Mouse (Mus musculus): ENCODE measurements at regions not wholly inside any gene's neighbourhood (a gene's known extent, or its start where the extent isn't known, plus 50 kb on each side); places are given as distances from the start of the nearest gene placed in this dataset.

- no peak for ATAC-seq (ENCODE audit: insufficient number of reproducible peaks, insufficient read depth, low FRiP score, low read depth)
- Histone ChIP-seq H3K4me2 (ENCODE audit: low read length) (no peak overlapping the region), H3K27ac (replicated peaks in 1 of 2; ENCODE audit: control insufficient read depth in 1 of 2, insufficient read depth in 1 of 2, low read depth in 2 of 2, low read length in 2 of 2) (no peak overlapping the region), H3K4me3 (ENCODE audit: control insufficient read depth in 1 of 2, insufficient read depth in 1 of 2, low read depth in 1 of 2, low read length in 2 of 2) (no peak overlapping the region), H3K9me3 (ENCODE audit: control insufficient read depth, low read length) (no peaks in the 10 kb centered on the region), H3K27me3 (ENCODE audit: control insufficient read depth, insufficient read depth, low read length) (no peaks in the 10 kb centered on the region), H3K4me1 (ENCODE audit: control insufficient read depth in 2 of 2, insufficient read depth in 2 of 2, low read length in 2 of 2) (0 out of 4 replicates have a peak, but pooled peaks cover 2 to 4% of the 10 kb centered on the region in 2 experiments), H3K36me3 (ENCODE audit: control insufficient read depth, insufficient read depth, low read length) (no peaks in the 10 kb centered on the region), H3K9ac (ENCODE audit: low read length) (no peak overlapping the region)
- 91% methylated on average over 3 of the region's 3 CpGs for WGBS
Observed at GRCm38 (mm10) chr13:39252591-39252990, 291.9 kb upstream of the Slc35b3 start.

DNA sequence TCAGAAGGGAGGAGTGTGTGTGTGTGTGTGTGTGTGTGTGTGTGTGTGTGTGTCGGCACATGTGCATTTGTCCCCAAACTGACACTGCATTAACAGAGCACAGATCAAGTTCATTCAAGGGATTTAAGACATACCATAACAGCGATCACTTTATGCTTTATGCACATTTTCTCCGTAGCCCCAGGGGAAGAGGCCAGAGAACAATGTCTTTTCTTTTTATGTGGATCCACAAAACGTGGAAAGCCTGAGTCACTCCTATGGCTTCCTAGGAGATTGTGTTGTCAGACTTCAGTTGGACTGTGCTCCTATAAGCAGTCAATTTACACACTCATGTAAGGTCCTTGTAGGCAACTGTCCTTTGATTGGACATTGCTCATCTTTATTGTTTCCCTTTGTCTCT, 289.4 kb upstream of the Slc35b3 start:
- WGBS: 76% methylated on average over 4 of the region's 4 CpGs
- H3K4me1 ChIP-seq (ENCODE audit: control insufficient read depth in 2 of 2, insufficient read depth in 2 of 2, low read length in 2 of 2): no peaks in the 10 kb centered on the region
- H3K9me3 ChIP-seq (ENCODE audit: control insufficient read depth, low read length): no peaks in the 10 kb centered on the region
- H3K36me3 ChIP-seq (ENCODE audit: control insufficient read depth, insufficient read depth, low read length): no peaks in the 10 kb centered on the region
- ATAC-seq (ENCODE audit: insufficient number of reproducible peaks, insufficient read depth, low FRiP score, low read depth): no peak
- H3K9ac ChIP-seq (ENCODE audit: low read length): no peak overlapping the region
- H3K27me3 ChIP-seq (ENCODE audit: control insufficient read depth, insufficient read depth, low read length): no peaks in the 10 kb centered on the region
- no peak overlapping the region for H3K4me3 ChIP-seq (ENCODE audit: control insufficient read depth in 1 of 2, insufficient read depth in 1 of 2, low read depth in 1 of 2, low read length in 2 of 2)
- H3K27ac ChIP-seq (replicated peaks in 1 of 2; ENCODE audit: control insufficient read depth in 1 of 2, insufficient read depth in 1 of 2, low read depth in 2 of 2, low read length in 2 of 2): no peak overlapping the region
- no peak overlapping the region for H3K4me2 ChIP-seq (ENCODE audit: low read length)

- no peak overlapping the region for H3K4me2 ChIP-seq (ENCODE audit: low read length)
- no peaks in the 10 kb centered on the region for H3K36me3 ChIP-seq (ENCODE audit: control insufficient read depth, insufficient read depth, low read length)
- 72% methylated on average over 4 of the region's 4 CpGs for WGBS
- ATAC-seq (ENCODE audit: insufficient number of reproducible peaks, insufficient read depth, low FRiP score, low read depth): no peak
- H3K27ac ChIP-seq (replicated peaks in 1 of 2; ENCODE audit: control insufficient read depth in 1 of 2, insufficient read depth in 1 of 2, low read depth in 2 of 2, low read length in 2 of 2): no peak overlapping the region
- H3K4me1 ChIP-seq (ENCODE audit: control insufficient read depth in 2 of 2, insufficient read depth in 2 of 2, low read length in 2 of 2): no peaks in the 10 kb centered on the region
- no peak overlapping the region for H3K4me3 ChIP-seq (ENCODE audit: control insufficient read depth in 1 of 2, insufficient read depth in 1 of 2, low read depth in 1 of 2, low read length in 2 of 2)
- no peaks in the 10 kb centered on the region for H3K9me3 ChIP-seq (ENCODE audit: control insufficient read depth, low read length)
- H3K27me3 ChIP-seq (ENCODE audit: control insufficient read depth, insufficient read depth, low read length): no peaks in the 10 kb centered on the region
- H3K9ac ChIP-seq (ENCODE audit: low read length): no peak overlapping the region
Observed at GRCm38 (mm10) chr13:39226829-39227228, 266.2 kb upstream of the Slc35b3 start.

DNA sequence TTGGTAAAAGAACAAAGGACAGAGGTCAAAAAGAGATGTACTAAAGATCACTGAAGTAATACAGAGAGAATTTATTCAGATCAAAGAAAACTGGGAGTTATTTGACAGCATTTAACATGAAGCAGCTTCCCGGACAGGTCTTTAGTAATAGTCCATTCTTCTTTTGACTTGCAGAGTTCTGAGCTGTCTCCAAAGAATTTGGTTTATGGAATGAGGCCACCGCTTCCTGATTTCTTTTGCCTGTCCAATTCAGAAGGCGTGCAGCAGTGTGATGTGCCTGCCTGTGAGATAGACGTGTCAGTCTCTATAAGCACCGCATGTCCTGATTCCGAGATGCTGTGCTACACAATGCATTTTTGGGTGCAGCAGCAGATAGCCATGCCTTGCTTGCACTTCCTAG, 265.0 kb upstream of the Slc35b3 start:
- Histone ChIP-seq H3K4me1 (ENCODE audit: control insufficient read depth in 2 of 2, insufficient read depth in 2 of 2, low read length in 2 of 2) (no peaks in the 10 kb centered on the region), H3K4me3 (ENCODE audit: control insufficient read depth in 1 of 2, insufficient read depth in 1 of 2, low read depth in 1 of 2, low read length in 2 of 2) (no peak overlapping the region), H3K27ac (replicated peaks in 1 of 2; ENCODE audit: control insufficient read depth in 1 of 2, insufficient read depth in 1 of 2, low read depth in 2 of 2, low read length in 2 of 2) (no peak overlapping the region), H3K27me3 (ENCODE audit: control insufficient read depth, insufficient read depth, low read length) (no peaks in the 10 kb centered on the region), H3K36me3 (ENCODE audit: control insufficient read depth, insufficient read depth, low read length) (no peaks in the 10 kb centered on the region), H3K9me3 (ENCODE audit: control insufficient read depth, low read length) (no peaks in the 10 kb centered on the region), H3K9ac (ENCODE audit: low read length) (no peak overlapping the region), H3K4me2 (ENCODE audit: low read length) (no peak overlapping the region)
- no peak for ATAC-seq (ENCODE audit: insufficient number of reproducible peaks, insufficient read depth, low FRiP score, low read depth)
- 69% methylated on average over 6 of the region's 6 CpGs for WGBS

DNA sequence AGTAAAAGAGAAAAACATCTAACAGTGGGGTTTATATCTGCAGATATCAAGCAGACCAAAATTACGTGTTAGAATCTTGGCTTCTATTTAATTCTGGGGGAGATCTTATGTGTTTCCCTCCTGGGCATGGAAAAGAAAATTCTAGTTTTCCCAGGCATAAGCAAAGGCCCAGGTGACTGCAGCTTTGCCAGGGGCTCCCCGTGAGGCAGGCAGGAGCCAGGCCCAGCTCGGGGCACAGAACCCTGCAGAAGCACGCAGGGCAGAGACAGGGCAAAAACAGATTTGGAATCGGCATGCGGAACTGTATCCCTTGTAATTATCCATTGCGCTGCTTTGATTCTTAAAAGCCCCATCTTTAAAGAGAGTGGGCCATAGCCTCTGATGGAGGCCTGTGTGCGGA, 250.4 kb upstream of the Slc35b3 start:
- H3K9me3 ChIP-seq (ENCODE audit: control insufficient read depth, low read length): no peaks in the 10 kb centered on the region
- no peak overlapping the region for H3K27ac ChIP-seq (replicated peaks in 1 of 2; ENCODE audit: control insufficient read depth in 1 of 2, insufficient read depth in 1 of 2, low read depth in 2 of 2, low read length in 2 of 2)
- ATAC-seq (ENCODE audit: insufficient number of reproducible peaks, insufficient read depth, low FRiP score, low read depth): no peak
- WGBS: 83% methylated on average over 8 of the region's 8 CpGs
- H3K27me3 ChIP-seq (ENCODE audit: control insufficient read depth, insufficient read depth, low read length): no peaks in the 10 kb centered on the region
- H3K36me3 ChIP-seq (ENCODE audit: control insufficient read depth, insufficient read depth, low read length): no peaks in the 10 kb centered on the region
- no peaks in the 10 kb centered on the region for H3K4me1 ChIP-seq (ENCODE audit: control insufficient read depth in 2 of 2, insufficient read depth in 2 of 2, low read length in 2 of 2)
- H3K4me3 ChIP-seq (ENCODE audit: control insufficient read depth in 1 of 2, insufficient read depth in 1 of 2, low read depth in 1 of 2, low read length in 2 of 2): no peak overlapping the region
- no peak overlapping the region for H3K4me2 ChIP-seq (ENCODE audit: low read length)
- no peak overlapping the region for H3K9ac ChIP-seq (ENCODE audit: low read length)

DNA sequence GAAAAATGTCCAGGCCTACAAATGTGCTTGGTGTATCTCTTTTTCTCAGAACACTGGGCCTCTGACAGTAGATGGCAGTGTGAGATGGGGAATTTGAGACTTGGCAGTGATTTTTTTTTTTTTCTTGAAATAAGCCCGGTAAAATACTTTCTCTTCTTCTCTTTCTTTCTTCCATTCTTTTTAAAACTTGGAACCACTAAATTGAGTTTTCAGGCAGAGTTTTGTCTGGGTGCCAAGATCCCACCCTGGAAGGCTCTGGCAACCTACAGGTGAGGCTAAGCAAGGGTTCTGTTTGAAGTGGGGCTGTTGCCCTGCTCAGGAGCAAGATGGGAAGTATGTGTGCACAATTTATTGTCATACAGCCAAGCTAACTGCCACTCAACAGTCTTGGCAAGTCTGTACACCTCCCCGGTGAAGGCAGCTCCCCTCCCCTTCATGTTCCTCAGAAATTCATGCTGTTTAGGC, 223.1 kb upstream of the Slc35b3 start:
- Histone ChIP-seq H3K27ac (replicated peaks in 1 of 2; ENCODE audit: control insufficient read depth in 1 of 2, insufficient read depth in 1 of 2, low read depth in 2 of 2, low read length in 2 of 2) (no peak overlapping the region), H3K9me3 (ENCODE audit: control insufficient read depth, low read length) (no peaks in the 10 kb centered on the region; the same call in 1 of the 2 replicates), H3K9ac (ENCODE audit: low read length) (no peak overlapping the region), H3K36me3 (ENCODE audit: control insufficient read depth, insufficient read depth, low read length) (no peaks in the 10 kb centered on the region), H3K27me3 (ENCODE audit: control insufficient read depth, insufficient read depth, low read length) (no peaks in the 10 kb centered on the region), H3K4me3 (ENCODE audit: control insufficient read depth in 1 of 2, insufficient read depth in 1 of 2, low read depth in 1 of 2, low read length in 2 of 2) (no peak overlapping the region), H3K4me1 (ENCODE audit: control insufficient read depth in 2 of 2, insufficient read depth in 2 of 2, low read length in 2 of 2) (no peaks in the 10 kb centered on the region), H3K4me2 (ENCODE audit: low read length) (peak overlapping the region; percentile 34)
- WGBS: 33% methylated on average over 2 of the region's 2 CpGs
- ATAC-seq (ENCODE audit: insufficient number of reproducible peaks, insufficient read depth, low FRiP score, low read depth): no peak

DNA sequence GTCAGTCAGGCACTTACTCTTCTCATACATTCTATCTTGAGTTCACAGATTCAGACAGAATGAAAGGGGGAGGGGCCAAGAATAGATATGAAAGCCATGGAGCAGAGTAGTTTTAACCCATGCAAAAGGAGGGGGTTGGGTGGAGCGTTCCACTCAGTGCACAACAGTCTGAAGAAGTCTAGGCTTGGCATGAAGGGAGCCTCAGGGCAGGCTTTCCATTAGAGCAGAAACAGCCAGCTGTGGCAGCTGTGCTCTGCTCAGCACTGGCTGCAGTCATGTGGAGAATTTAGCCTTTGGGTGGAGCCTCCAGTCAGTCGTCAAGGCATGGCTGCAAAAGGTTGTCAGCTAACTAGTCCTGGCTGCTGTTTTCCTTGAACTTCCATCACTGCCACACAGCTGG, 201.3 kb upstream of the Slc35b3 start:
- H3K4me1 ChIP-seq (ENCODE audit: control insufficient read depth in 2 of 2, insufficient read depth in 2 of 2, low read length in 2 of 2): no peaks in the 10 kb centered on the region
- no peak overlapping the region for H3K27ac ChIP-seq (replicated peaks in 1 of 2; ENCODE audit: control insufficient read depth in 1 of 2, insufficient read depth in 1 of 2, low read depth in 2 of 2, low read length in 2 of 2)
- H3K4me3 ChIP-seq (ENCODE audit: control insufficient read depth in 1 of 2, insufficient read depth in 1 of 2, low read depth in 1 of 2, low read length in 2 of 2): no peak overlapping the region
- H3K36me3 ChIP-seq (ENCODE audit: control insufficient read depth, insufficient read depth, low read length): no peaks in the 10 kb centered on the region
- H3K27me3 ChIP-seq (ENCODE audit: control insufficient read depth, insufficient read depth, low read length): no peaks in the 10 kb centered on the region
- 36% methylated on average over 2 of the region's 2 CpGs for WGBS
- no peak overlapping the region for H3K4me2 ChIP-seq (ENCODE audit: low read length)
- no peak overlapping the region for H3K9ac ChIP-seq (ENCODE audit: low read length)
- no peak for ATAC-seq (ENCODE audit: insufficient number of reproducible peaks, insufficient read depth, low FRiP score, low read depth)
- H3K9me3 ChIP-seq (ENCODE audit: control insufficient read depth, low read length): no peaks in the 10 kb centered on the region

DNA sequence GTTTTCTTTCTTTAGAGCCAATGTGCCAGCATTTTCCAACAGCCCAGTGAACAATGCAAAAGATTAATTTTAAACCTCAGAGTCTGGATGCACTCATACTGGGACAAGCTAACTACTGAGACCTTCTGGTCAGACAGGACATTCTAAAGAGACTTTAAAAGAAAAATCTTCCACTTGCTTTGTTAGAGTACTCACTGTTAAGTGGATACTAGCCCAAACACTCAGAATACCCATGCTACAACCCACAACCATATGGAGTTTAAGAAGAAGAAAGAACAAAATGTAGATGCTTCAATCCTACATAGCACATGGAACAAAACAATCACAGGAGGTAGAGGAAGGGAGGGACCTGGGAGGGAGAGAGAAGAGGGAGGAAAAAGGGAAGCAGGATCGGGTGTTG, 167.3 kb upstream of the Slc35b3 start:
- Histone ChIP-seq H3K4me3 (ENCODE audit: control insufficient read depth in 1 of 2, insufficient read depth in 1 of 2, low read depth in 1 of 2, low read length in 2 of 2) (no peak overlapping the region), H3K9me3 (ENCODE audit: control insufficient read depth, low read length) (no peaks in the 10 kb centered on the region), H3K36me3 (ENCODE audit: control insufficient read depth, insufficient read depth, low read length) (no peaks in the 10 kb centered on the region), H3K27ac (replicated peaks in 1 of 2; ENCODE audit: control insufficient read depth in 1 of 2, insufficient read depth in 1 of 2, low read depth in 2 of 2, low read length in 2 of 2) (no peak overlapping the region), H3K4me1 (ENCODE audit: control insufficient read depth in 2 of 2, insufficient read depth in 2 of 2, low read length in 2 of 2) (peaks cover 0 to 4% of the 10 kb centered on the region in 2 experiments; a peak in 1 of 4 replicates), H3K27me3 (ENCODE audit: control insufficient read depth, insufficient read depth, low read length) (no peaks in the 10 kb centered on the region), H3K9ac (ENCODE audit: low read length) (no peak overlapping the region), H3K4me2 (ENCODE audit: low read length) (no peak overlapping the region)
- ATAC-seq (ENCODE audit: insufficient number of reproducible peaks, insufficient read depth, low FRiP score, low read depth): no peak
- 63% methylated on average over 1 of the region's 1 CpGs for WGBS
